Mouse (Mus musculus) CH12.LX (cell line): ENCODE results near the gene Cercam.

Source experiments
- CTCF ChIP-seq, 2 experiments: IDR thresholded peaks in 1 of 2; conservative IDR thresholded peaks in 1 of 2; 2 replicates each; pipeline ENCODE4 v1.5.1; 2011 to 2012; ENCODE audit warnings: low read depth in 2 of 2, low read length in 2 of 2, improper control_type of control experiment in 1 of 2, inconsistent platforms in 1 of 2, mild to moderate bottlenecking in 1 of 2, moderate library complexity in 1 of 2
- MAFK ChIP-seq: IDR thresholded peaks from 2 replicates; pipeline ENCODE4 v1.6.1; 2011; ENCODE audit warnings: low read length, improper control_type of control experiment; ENCODE audit not compliant: insufficient replicate concordance
- MAZ ChIP-seq: IDR thresholded peaks from 2 replicates; pipeline ENCODE4 v1.6.1; 2012; ENCODE audit warnings: low read depth, mild to moderate bottlenecking, inconsistent platforms, low read length, improper control_type of control experiment, moderate library complexity
- MXI1 ChIP-seq: IDR thresholded peaks from 2 replicates; pipeline ENCODE4 v1.6.1; 2011; ENCODE audit warnings: mild to moderate bottlenecking, low read depth, low read length, improper control_type of control experiment
- POLR2A ChIP-seq: IDR thresholded peaks from 2 replicates; pipeline ENCODE4 v1.6.1; 2011; ENCODE audit warnings: low read depth, mild to moderate bottlenecking, improper control_type of control experiment, low read length

- TF ChIP-seq POLR2A (no peak), CTCF (conservative IDR thresholded peaks at IDR 0.05 in 1 of 2, IDR thresholded peaks at IDR 0.05 in 1 of 2; ENCODE audit: low read depth in 2 of 2, low read length in 2 of 2) (no peak), MXI1 (no peak), MAZ (no peak), MAFK (no peak)
These were observed 42.5 kb upstream of the Cercam start for GRCm38 (mm10) chr2:29826318-29826925.
